Mouse (Mus musculus) heart, embryonic 15.5 days (tissue): ENCODE measurements around the gene Sycn. TPM values are rescaled to one million over a fixed set of nuclear protein-coding genes. Genes with fewer than 3 reads are reported as not detected.
"Not testable (repeated sequence)": the region's sequence is repeated elsewhere in the genome, so short reads cannot be mapped to it uniquely, and the experiment has no call there.

Source experiments
- ATAC-seq: fragments of 200-750 bp; cut with Nextera tagmentation; replicated peaks from 2 replicates; pipeline ENCODE4 v1.8.0; 2017; ENCODE audit warnings: low read depth, moderate TSS enrichment; ENCODE audit not compliant: insufficient number of reproducible peaks, insufficient read depth, low FRiP score
- H3K27ac ChIP-seq: fragments of 300-500 bp; sonication (generic); 2 replicates; pipeline ENCODE4 v1.5.1; 2015; ENCODE audit warnings: mild to moderate bottlenecking, inconsistent platforms
- H3K27me3 ChIP-seq: fragments of 300-500 bp; sonication (generic); 2 replicates; pipeline ENCODE4 v1.6.1; 2015; ENCODE audit warnings: inconsistent platforms
- H3K36me3 ChIP-seq: fragments of 300-500 bp; sonication (generic); 2 replicates; pipeline ENCODE4 v1.6.1; 2015; ENCODE audit warnings: mild to moderate bottlenecking, inconsistent platforms
- H3K4me1 ChIP-seq: fragments of 300-500 bp; sonication (generic); replicated peaks from 2 replicates; pipeline ENCODE4 v1.6.1; 2015; ENCODE audit warnings: inconsistent platforms
- H3K4me2 ChIP-seq: fragments of 300-500 bp; sonication (generic); 2 replicates; pipeline ENCODE4 v1.6.1; 2015; ENCODE audit warnings: inconsistent platforms, mild to moderate bottlenecking, moderate library complexity
- H3K4me3 ChIP-seq: fragments of 300-500 bp; sonication (generic); 2 replicates; pipeline ENCODE4 v1.5.1; 2015; ENCODE audit warnings: mild to moderate bottlenecking, inconsistent platforms
- H3K9ac ChIP-seq: fragments of 300-500 bp; sonication (generic); 2 replicates; pipeline ENCODE4 v1.6.1; 2015; ENCODE audit warnings: mild to moderate bottlenecking, inconsistent platforms
- H3K9me3 ChIP-seq: fragments of 300-500 bp; sonication (generic); replicated peaks from 2 replicates; pipeline ENCODE4 v1.6.1; 2016; ENCODE audit warnings: inconsistent platforms
- WGBS: fragments of 180-500 bp; shearing (Covaris S2); methylation state at CpG from one replicate; pipeline ENCODE4 v1.1.7; 2015; ENCODE audit warnings: mixed read lengths; 5-methylcytosine and 5-hydroxymethylcytosine counted together
- polyA plus RNA-seq: library from polyadenylated mRNA; unstranded; fragments of >200 nt; fragmentation: Nextera tagmentation; extraction: Ambion mirVana; gene quantifications from 2 replicates; pipeline ENCODE4 v1.2.1, GENCODE M21; 2015

Sycn gene
- polyA plus RNA-seq, 1 experiment from 2014 or later, result not detected

- not testable (repeated sequence) for H3K4me1 ChIP-seq, ATAC-seq, H3K4me3 ChIP-seq, H3K4me2 ChIP-seq, H3K27ac ChIP-seq, H3K36me3 ChIP-seq, H3K9ac ChIP-seq, H3K9me3 ChIP-seq
- peaks cover 11% of the 10 kb centered on the region for H3K27me3 ChIP-seq
- WGBS, result 84% methylated on average over 6 of the region's 6 CpGs
Measured at GRCm38 (mm10) chr7:28538886-28539285, 1.8 kb upstream of the Sycn start.

- H3K4me1 ChIP-seq, result peaks cover 16% of the 10 kb centered on the region
- peak overlapping the region; percentile 49 for H3K4me2 ChIP-seq
- H3K27me3 ChIP-seq, result peaks cover 59% of the 10 kb centered on the region
- H3K36me3 ChIP-seq, result no peaks in the 10 kb centered on the region
- H3K27ac ChIP-seq, result no peak overlapping the region
- H3K9ac ChIP-seq, result no peak overlapping the region
- ATAC-seq, result no peak
- H3K9me3 ChIP-seq, result no peaks in the 10 kb centered on the region
- 0 out of 2 replicates have a peak overlapping the region, but pooled peaks have one; percentile 1 for H3K4me3 ChIP-seq
- 11% methylated on average over 23 of the region's 27 CpGs for WGBS
Measured at GRCm38 (mm10) chr7:28544051-28544601, 3.4 kb downstream of the Sycn start.

- no peaks in the 10 kb centered on the region for H3K9me3 ChIP-seq
- no peak overlapping the region for H3K4me2 ChIP-seq
- no peaks in the 10 kb centered on the region for H3K36me3 ChIP-seq
- peaks cover 59% of the 10 kb centered on the region for H3K27me3 ChIP-seq
- H3K4me1 ChIP-seq, result peaks cover 16% of the 10 kb centered on the region
- H3K4me3 ChIP-seq, result no peak overlapping the region
- H3K9ac ChIP-seq, result no peak overlapping the region
- 27% methylated on average over 14 of the region's 14 CpGs for WGBS
- no peak overlapping the region for H3K27ac ChIP-seq
- ATAC-seq, result 0 out of 2 replicates have a peak, but pooled peaks have one; percentile 3
Measured at GRCm38 (mm10) chr7:28545048-28545890, 4.6 kb downstream of the Sycn start.

- H3K36me3 ChIP-seq, result no peaks in the 10 kb centered on the region
- H3K4me1 ChIP-seq, result peaks cover 16% of the 10 kb centered on the region
- H3K4me2 ChIP-seq, result no peak overlapping the region
- no peaks in the 10 kb centered on the region for H3K9me3 ChIP-seq
- H3K9ac ChIP-seq, result no peak overlapping the region
- H3K27me3 ChIP-seq, result peaks cover 59% of the 10 kb centered on the region
- no peak overlapping the region for H3K27ac ChIP-seq
- ATAC-seq, result no peak
- H3K4me3 ChIP-seq, result no peak overlapping the region
- WGBS, result 39% methylated on average over 7 of the region's 7 CpGs
Measured at GRCm38 (mm10) chr7:28545891-28546210, 5.2 kb downstream of the Sycn start.

- WGBS, result 2% methylated on average over 22 of the region's 22 CpGs
Measured at GRCm38 (mm10) chr7:28546649-28547048, 6.0 kb downstream of the Sycn start.

GRCm38 (mm10) chr7:28547154-28547553, 6.5 kb downstream of the Sycn start, which contains the start of gene Nccrp1:
Gene Nccrp1, minus strand, starts transcription at chr7:28547254.
- H3K9ac ChIP-seq, result no peak within 1 kb of the TSS
- H3K27me3 ChIP-seq, result peaks cover 59% of the 10 kb centered on the region
- H3K27ac ChIP-seq, result no peak within 1 kb of the TSS

More at GRCm38 (mm10) chr7:28546649-28547048, 6.0 kb downstream of the Sycn start:
- peak overlapping the region; percentile 26 for H3K4me3 ChIP-seq
- no peak overlapping the region for H3K9ac ChIP-seq
- H3K27ac ChIP-seq, result no peak overlapping the region
- no peak for ATAC-seq
- H3K27me3 ChIP-seq, result peaks cover 59% of the 10 kb centered on the region
- peaks cover 16% of the 10 kb centered on the region for H3K4me1 ChIP-seq
- H3K9me3 ChIP-seq, result no peaks in the 10 kb centered on the region
- H3K36me3 ChIP-seq, result no peaks in the 10 kb centered on the region
- peak overlapping the region; percentile 50 for H3K4me2 ChIP-seq

GRCm38 (mm10) chr7:28547628-28548027, 6.9 kb downstream of the Sycn start:
- Histone ChIP-seq H3K36me3 (no peaks in the 10 kb centered on the region), H3K27me3 (peaks cover 59% of the 10 kb centered on the region), H3K4me1 (peaks cover 16% of the 10 kb centered on the region), H3K9ac (no peak overlapping the region), H3K4me2 (no peak overlapping the region), H3K27ac (no peak overlapping the region), H3K4me3 (no peak overlapping the region), H3K9me3 (no peaks in the 10 kb centered on the region)
- ATAC-seq, result no peak
- WGBS, result 50% methylated on average over 7 of the region's 7 CpGs

More at GRCm38 (mm10) chr7:28547154-28547553, 6.5 kb downstream of the Sycn start, which contains the start of gene Nccrp1:
- Histone ChIP-seq H3K4me1 (peaks cover 16% of the 10 kb centered on the region), H3K9me3 (no peaks in the 10 kb centered on the region), H3K4me2 (peak within 1 kb of the TSS; percentile 50), H3K4me3 (peak within 1 kb of the TSS; percentile 26), H3K36me3 (no peaks in the 10 kb centered on the region)
- 7% methylated on average over 5 of the region's 5 CpGs for WGBS
- ATAC-seq, result no peak

- no peaks in the 10 kb centered on the region for H3K9me3 ChIP-seq
- no peak overlapping the region for H3K4me3 ChIP-seq
- H3K27me3 ChIP-seq, result peaks cover 6% of the 10 kb centered on the region; the same call in 1 of the 2 replicates
- ATAC-seq, result no peak
- peaks cover 8% of the 10 kb centered on the region for H3K4me1 ChIP-seq
- no peak overlapping the region for H3K4me2 ChIP-seq
- H3K36me3 ChIP-seq, result no peaks in the 10 kb centered on the region
- H3K9ac ChIP-seq, result no peak overlapping the region
- 85% methylated on average over 6 of the region's 6 CpGs for WGBS
- H3K27ac ChIP-seq, result no peak overlapping the region
Measured at GRCm38 (mm10) chr7:28553076-28553475, 12.4 kb downstream of the Sycn start.

- Histone ChIP-seq H3K27me3 (no peaks in the 10 kb centered on the region), H3K4me1 (peaks cover 17% of the 10 kb centered on the region), H3K4me2 (no peak overlapping the region), H3K27ac (no peak overlapping the region), H3K4me3 (no peak overlapping the region), H3K36me3 (peaks cover 16% of the 10 kb centered on the region), H3K9me3 (no peaks in the 10 kb centered on the region), H3K9ac (no peak overlapping the region)
- no peak for ATAC-seq
- 13% methylated on average over 5 of the region's 5 CpGs for WGBS
Measured at GRCm38 (mm10) chr7:28555939-28556535, 15.4 kb downstream of the Sycn start.

- H3K27ac ChIP-seq, result no peak overlapping the region
- H3K9ac ChIP-seq, result no peak overlapping the region
- no peaks in the 10 kb centered on the region for H3K9me3 ChIP-seq
- peaks cover 16% of the 10 kb centered on the region for H3K36me3 ChIP-seq
- H3K27me3 ChIP-seq, result no peaks in the 10 kb centered on the region
- ATAC-seq, result no peak
- peaks cover 17% of the 10 kb centered on the region for H3K4me1 ChIP-seq
- 58% methylated on average over 5 of the region's 5 CpGs for WGBS
- no peak overlapping the region for H3K4me3 ChIP-seq
- H3K4me2 ChIP-seq, result no peak overlapping the region
Measured at GRCm38 (mm10) chr7:28557069-28557468, 16.4 kb downstream of the Sycn start.

GRCm38 (mm10) chr7:28557708-28558107, 17.0 kb downstream of the Sycn start:
- H3K9ac ChIP-seq, result no peak overlapping the region
- H3K4me1 ChIP-seq, result peaks cover 17% of the 10 kb centered on the region
- H3K4me3 ChIP-seq, result no peak overlapping the region
- H3K27ac ChIP-seq, result 0 out of 2 replicates have a peak overlapping the region, but pooled peaks have one; percentile 38
- ATAC-seq, result no peak
- 26% methylated on average over 6 of the region's 6 CpGs for WGBS
- peaks cover 21% of the 10 kb centered on the region for H3K36me3 ChIP-seq
- H3K4me2 ChIP-seq, result no peak overlapping the region
- H3K9me3 ChIP-seq, result no peaks in the 10 kb centered on the region
- no peaks in the 10 kb centered on the region for H3K27me3 ChIP-seq
